Mouse (Mus musculus) cerebellum, adult (tissue): ENCODE results near the gene Axin1.
"Not testable (repeated sequence)": the region's sequence is repeated elsewhere in the genome, so short reads cannot be mapped to it uniquely, and the experiment has no call there.

Source experiments
- ATAC-seq: cut with Nextera tagmentation; 2 replicates; pipeline ENCODE4 v1.9.2; 2017; ENCODE audit warnings: mild to moderate bottlenecking, moderate library complexity, mixed read lengths; ENCODE audit not compliant: insufficient number of reproducible peaks, low FRiP score, low TSS enrichment

The Axin1 gene

DNA sequence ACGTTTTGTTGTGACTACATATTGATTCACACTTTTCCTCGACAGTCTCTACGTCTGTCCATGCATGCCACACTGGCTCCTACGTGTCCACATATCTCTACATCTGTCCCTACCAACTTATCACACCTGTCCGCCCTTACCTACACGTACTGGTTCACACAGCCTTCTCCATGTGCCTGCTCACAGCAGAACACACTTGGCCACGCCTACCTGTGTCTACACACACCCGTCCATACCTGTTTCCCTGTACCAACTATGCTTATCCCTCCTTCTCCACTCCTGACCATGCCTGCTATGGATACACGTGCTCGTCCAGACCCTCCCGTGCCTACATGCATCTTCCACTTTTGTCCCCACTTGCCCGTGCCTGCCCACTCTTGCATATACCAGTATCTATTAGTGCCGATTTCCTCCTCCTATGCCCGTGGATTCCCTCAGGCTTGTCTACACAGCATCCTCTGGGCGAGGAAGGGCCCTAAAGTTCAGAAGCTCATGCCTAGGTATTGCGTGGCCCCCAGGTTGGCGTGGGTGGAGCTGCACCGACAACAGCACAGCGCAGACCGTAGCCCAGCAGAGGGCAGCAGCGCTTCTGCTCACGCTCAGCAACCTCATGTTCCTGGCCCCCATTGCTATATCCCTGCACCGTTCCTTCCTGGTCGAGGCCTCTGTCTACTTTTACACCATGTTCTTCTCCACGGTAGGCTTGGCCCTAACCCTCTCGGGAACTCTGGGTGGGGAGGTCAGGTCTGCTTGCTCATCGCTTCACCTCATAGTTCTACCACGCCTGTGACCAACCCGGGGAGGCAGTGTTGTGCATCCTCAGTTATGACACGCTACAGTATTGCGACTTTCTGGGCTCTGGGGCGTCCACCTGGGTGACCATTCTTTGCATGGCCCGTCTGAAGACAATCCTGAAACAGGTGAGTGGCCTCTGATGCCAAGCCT is 18.4 kb upstream of the Axin1 start:
- ATAC-seq = peak; percentile 54

GRCm38 (mm10) chr17:26122431-26123140 is 15.9 kb upstream of the Axin1 start:
- ATAC-seq = no peak

GRCm38 (mm10) chr17:26123267-26123684 is 15.2 kb upstream of the Axin1 start, which contains the start of gene Mrpl28:
Gene Mrpl28, plus strand, starts transcription at chr17:26123500.
- peak; percentile 87 for ATAC-seq

DNA sequence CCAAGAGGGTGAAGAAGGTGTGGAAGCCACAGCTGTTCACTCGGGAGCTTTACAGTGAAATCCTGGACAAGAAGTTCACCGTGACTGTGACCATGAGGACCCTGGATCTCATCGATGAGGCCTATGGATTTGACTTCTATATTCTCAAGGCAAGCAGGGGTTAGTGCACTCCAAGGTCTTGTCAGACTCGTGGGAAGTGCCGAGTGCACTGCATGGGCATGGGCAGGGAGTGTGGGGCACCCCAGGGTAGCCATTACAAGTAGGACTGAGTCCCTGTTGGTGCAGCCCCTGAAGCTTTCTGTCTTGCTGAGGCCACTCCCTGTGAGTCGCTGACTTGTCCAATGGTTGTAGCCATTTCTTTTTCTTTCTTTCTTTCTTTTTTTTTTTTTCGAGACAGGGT is 13.9 kb upstream of the Axin1 start:
- ATAC-seq = no peak

- no peak for ATAC-seq
These were observed 13.3 kb upstream of the Axin1 start for GRCm38 (mm10) chr17:26125226-26125625.

DNA sequence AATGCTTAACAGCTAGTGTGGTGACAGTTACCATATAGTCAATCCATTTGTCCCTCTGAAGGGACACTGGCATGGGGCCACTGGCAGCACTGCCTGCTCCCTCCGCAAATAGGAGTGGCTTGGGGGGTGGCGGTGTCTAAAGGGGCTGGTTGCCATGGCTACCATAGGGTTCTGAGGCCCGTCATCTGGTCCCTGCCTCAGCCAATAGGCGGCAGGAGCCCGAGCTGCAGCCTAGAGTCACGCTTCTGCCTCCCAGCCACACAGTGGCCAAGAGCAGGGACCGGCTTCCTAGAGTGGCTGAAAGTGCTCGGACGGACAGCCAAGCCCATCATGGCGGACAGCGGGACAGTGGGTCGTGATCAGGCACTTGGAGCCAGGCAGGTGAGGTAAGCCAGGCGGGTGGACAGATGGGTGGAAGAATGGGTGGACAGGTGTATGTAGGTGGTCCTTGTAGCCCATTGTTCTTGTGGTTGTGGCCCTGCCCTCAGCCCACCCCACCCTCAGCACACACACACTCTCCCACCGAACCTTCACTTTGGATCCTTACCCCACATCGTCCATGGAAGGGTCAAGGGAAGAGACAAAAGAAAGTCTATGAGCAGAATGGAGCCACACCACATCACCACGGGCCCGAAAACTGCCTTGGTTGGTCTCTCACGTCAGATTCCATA is 7.3 kb upstream of the Axin1 start:
- ATAC-seq = no peak

DNA sequence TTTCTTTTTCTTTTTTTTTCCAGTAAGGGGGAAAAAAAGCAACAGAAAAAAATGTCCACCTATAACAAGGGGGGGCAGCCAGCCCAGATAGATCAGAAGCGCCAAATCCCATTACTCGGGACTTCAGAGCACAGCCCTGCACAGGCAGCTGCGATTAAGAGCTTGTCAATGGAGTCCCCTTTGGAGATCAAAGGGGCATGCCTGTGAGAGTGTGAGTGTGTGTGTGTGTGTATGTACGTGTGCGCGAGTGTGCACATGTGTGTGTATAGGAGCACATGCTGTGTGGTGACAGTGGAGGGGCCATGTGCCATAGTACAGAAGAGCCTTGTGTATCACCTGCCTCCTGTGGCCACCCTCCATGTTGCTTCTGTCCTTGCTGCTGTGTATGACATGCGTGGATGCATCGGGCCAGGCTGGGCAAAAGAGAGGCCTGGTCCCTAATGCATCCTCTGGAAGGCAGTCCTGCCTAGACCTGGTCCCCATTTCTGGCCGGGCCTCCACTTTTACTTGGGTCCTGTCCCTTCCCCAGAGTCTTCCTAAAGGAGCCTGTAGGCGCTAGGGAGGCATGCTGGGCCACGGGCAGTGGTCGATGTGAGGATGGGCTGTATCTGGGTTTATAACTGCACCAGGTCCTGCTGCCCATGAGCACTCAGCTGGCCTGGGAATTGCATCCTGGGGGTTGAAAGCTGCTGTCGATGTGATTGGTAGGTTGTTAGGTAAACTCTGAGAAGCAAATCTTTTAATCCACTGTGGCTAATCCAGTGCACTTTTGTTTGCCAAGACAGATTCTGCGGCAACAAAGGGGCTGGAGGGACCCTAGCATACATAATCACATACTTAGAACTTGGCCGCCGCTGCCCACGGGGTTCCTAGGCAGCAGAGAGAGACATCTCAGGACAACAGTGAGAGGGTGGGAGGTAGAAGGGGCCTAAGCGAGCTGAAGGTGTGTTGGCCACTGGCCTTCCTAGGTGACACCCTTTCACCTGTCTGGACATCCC is 6.3 kb upstream of the Axin1 start:
- ATAC-seq = no peak

DNA sequence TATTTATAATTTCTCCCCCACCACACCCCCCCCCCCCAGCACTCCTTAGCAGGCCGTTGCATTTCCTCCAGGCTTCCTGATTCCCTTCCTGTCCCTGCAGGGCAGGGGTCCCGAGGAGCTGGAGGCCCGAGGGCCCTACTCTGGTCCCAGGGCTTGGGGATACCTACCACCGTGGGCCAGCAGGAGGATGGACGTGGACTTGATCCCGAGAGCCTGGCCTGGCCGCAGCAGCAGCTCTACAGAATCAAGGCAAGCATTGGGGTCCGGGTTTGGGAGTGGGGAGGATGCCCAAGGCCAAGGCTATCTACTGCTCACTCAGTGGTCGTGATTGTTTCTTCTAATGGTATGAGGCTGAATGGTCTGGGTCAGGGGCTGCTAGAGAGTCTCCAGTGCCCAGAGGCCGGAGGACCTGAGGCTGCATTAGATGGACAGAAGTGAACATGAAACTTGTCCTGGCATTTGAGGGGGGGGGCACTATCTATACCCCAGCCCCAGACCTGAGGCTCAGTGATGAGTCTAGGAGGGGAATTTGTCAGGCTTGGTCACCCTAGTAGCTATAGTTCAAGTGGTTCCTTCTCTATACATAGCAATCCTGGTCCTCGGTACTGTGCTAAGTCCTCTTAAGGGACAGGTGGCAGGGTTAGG is 1.3 kb upstream of the Axin1 start:
- no peak for ATAC-seq

- ATAC-seq = no peak
These were observed 747 bp upstream of the Axin1 start for GRCm38 (mm10) chr17:26137751-26138130.

GRCm38 (mm10) chr17:26138901-26139381 is 453 bp downstream of the Axin1 start:
- ATAC-seq = peak; percentile 32; the same call in 1 of the 2 replicates

DNA sequence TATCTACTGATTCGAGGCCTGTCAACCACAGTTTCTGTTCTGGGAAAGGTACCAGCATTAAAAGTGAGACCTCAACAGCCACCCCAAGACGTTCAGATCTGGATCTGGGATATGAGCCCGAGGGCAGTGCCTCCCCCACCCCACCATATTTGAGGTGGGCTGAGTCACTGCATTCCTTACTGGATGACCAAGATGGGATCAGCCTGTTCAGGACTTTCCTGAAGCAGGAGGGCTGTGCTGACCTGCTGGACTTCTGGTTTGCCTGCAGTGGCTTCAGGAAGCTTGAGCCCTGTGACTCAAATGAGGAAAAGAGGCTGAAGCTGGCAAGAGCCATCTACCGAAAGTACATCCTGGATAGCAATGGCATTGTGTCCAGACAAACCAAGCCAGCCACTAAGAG is 4.3 kb downstream of the Axin1 start:
- ATAC-seq = no peak

GRCm38 (mm10) chr17:26143386-26143785 is 4.9 kb downstream of the Axin1 start:
- no peak for ATAC-seq

GRCm38 (mm10) chr17:26149056-26149455 is 10.6 kb downstream of the Axin1 start:
- no peak for ATAC-seq

GRCm38 (mm10) chr17:26151886-26152630 is 13.6 kb downstream of the Axin1 start:
- ATAC-seq = no peak

GRCm38 (mm10) chr17:26162736-26163135 is 24.2 kb downstream of the Axin1 start:
- no peak for ATAC-seq

DNA sequence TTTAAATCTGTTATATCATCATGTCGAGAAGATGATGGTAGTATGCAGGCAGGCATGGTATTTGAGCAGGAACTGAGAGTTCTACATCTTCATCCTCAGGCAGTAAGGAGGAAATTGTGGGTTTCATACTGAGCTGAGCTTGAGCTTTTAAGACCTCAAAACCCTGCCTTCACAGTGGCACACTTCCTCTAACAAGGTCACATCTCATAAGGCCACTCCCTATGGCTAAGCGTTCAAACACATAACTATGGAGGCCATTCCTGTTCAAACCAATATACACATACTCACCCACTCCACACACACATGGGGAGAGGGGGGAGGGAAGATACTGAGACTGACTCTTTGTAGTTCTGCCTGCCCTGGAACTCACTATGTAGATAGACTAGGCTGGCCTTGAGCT is 29.6 kb downstream of the Axin1 start:
- ATAC-seq = no peak

DNA sequence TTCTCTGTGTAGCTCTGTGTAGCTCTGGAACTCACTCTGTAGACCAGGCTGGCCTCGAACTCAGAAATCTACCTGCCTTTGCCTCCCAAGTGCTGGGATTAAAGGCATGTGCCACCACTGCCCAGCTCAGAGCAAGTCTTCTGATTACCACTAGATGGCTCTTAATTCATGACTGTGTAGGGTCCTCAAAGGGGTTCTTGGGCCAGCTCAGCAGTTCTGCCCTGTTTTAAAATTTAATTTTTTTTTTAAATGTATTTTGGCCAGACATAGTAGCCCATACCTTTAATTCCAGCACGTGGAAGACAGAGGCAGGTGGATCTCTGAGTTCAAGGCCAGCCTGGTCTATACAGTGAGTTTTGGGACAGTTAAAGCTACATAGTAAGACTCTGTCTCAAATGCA is 36.8 kb downstream of the Axin1 start:
- not testable (repeated sequence) for ATAC-seq

DNA sequence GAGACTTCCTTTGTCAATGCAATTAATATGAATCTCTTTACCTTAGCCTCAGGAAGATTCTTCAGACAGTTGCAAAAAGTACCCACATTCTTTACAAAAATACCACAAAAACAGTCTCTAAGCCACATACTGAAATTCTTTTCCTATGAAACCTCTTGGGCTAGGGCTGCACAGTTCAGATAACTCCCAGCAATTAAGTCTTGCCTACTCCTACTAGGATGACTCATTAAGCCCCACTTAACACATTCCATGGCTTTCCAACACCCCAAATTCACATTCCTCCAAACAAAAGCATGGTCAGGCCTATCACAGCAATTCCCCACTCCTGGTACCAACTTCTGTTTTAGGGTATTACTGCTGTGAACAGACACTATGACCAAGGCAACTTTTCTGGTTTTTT is 40.1 kb downstream of the Axin1 start:
- no peak for ATAC-seq
